Mouse (Mus musculus) megakaryocyte-erythroid progenitor cell, adult 5-6 weeks (primary cell): ENCODE results near the gene Wnt1. TPM values are rescaled to one million over a fixed set of nuclear protein-coding genes. Genes with fewer than 3 reads are reported as not detected.

Experiments
- ATAC-seq: replicated peaks from 2 replicates; pipeline ENCODE4 v1.8.0; 2016; ENCODE audit warnings: mild to moderate bottlenecking, inconsistent platforms; ENCODE audit not compliant: severe bottlenecking, poor library complexity, low FRiP score, low TSS enrichment
- total RNA-seq, 2 experiments: library from RNA; stranded (forward) in 1 of 2; stranded (reverse) in 1 of 2; fragments of 200-1000, 215-1000 nt in 1 of 2; fragments of >200 nt in 1 of 2; fragmentation: Nextera tagmentation in 1 of 2; gene quantifications; 2 replicates each; pipeline ENCODE4 v1.2.3; 2014 to 2017

Wnt1 gene
- total RNA-seq, 2 experiments from 2014 or later, result not detected

DNA sequence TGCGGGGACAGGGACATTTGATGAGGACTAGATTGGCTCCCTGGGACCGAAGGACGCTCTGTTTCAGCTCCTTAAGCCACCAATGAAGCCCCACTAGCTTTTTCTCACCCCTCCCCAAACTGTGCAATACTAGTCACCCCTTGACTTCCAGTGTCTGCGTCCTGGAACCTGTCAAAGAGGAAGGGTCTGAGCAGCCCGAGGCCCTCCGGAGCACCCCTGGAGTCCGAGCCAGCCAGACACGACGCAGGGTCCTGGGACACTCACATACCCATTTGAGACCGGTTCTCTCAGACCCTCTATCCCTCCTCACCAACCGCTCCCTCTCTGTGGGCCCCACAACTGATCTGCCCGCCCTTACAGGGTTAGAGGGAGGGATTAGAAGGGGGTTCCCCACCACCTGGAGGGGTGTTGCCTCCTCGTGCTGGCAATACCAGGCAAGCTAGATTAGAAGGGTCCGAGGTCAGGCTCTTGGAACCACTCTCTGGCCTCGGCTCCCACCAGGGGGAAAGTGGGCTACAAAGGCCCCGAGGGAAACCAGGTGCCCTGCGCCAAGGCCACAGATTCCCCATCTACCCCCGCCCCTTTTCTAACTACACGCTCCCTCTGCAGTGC lies 12.5 kb upstream of the Wnt1 start:
- no peak for ATAC-seq

- no peak for ATAC-seq
These were observed 11.9 kb upstream of the Wnt1 start, which contains the start of gene Wnt10b for GRCm38 (mm10) chr15:98777762-98778161. Gene Wnt10b (minus strand): TSS chr15:98778150.

DNA sequence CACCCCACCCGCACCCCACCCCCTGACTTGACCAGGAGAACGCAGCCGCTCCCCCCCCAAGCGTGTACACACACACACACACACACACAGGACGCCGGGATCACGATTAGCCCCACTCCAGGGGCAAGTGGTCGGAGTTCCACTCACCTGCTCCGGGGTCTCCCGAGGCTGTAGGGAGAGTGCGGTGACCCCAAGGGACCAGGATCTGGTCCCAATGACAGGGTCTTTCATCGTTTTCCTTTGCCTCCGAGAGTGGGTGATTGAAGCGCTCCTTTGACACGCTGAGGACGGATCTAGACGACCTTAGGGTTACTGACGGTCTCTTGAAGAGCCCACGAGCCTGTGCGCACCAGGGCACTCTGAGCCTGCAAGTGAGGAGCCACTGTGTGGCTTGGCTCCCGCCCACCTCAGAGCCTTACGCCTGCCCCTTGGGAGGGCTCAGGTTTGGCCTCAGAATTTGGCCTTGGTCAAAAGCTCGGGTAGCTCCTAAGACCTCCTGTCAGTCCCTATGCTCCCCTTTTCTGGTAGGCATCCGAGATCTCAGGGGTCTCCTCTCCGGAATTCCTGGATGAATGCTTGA lies 11.4 kb upstream of the Wnt1 start:
- no peak; the same call in 1 of the 2 replicates for ATAC-seq

DNA sequence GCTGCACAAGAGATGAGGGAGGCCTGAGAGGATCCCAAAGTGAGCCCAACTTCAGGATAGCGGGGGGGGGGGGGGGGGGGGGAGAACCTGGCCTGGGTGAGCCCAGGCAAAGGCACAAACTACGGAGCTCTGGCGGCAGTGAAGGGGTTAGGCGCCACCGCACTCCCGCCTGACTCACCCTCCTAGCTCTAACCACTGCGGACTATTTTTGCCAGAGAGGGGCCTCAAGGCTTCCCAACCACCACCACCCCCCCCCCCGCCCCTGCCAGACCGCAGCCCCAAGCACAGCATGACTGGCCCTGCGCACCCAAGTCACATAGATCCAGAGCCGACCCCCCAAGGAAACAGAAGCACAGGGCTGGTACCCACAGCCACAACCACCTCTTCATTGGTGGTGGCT lies 10.9 kb upstream of the Wnt1 start:
- ATAC-seq, result no peak

DNA sequence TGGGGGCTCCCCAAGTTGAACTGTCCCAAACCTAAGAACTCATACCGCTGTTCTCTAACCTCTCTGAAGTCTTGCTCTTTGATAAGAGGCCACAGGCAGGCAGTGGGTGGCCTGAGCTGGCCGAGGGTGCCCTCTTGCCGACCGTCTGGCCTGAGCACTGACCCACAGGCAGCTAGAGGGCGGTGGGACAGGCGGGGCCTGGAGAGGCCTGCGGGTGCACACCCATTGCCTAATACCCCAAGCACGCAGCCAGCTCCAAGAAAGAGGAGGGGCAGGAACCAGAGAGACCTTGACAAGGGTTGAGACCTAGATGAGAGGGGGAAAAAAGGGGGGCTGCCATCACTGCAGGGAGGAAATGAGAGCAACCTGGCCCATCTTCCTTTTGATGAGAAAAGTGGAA lies 9.6 kb upstream of the Wnt1 start:
- ATAC-seq, result no peak

- no peak for ATAC-seq
These were observed 9.1 kb upstream of the Wnt1 start for GRCm38 (mm10) chr15:98780573-98780972.

DNA sequence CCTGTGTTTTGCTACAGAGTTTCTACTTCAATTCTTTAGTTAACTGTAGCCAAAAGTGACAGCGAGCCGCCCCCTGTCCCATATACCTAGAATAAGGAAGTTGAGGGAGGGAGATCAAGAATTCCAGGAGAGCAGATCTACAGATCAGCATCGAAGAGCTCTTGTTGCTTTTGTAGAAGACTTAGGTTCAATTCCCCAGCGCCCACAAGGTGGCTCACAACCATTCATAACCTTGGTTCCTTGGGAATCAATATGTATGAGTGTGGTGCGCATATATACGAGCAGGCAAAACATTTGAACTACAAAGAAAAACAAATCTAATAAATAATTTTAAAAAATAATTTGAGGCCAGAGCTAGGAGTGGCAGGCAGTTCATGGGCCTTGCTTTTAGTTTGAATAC lies 8.5 kb upstream of the Wnt1 start:
- no peak for ATAC-seq

DNA sequence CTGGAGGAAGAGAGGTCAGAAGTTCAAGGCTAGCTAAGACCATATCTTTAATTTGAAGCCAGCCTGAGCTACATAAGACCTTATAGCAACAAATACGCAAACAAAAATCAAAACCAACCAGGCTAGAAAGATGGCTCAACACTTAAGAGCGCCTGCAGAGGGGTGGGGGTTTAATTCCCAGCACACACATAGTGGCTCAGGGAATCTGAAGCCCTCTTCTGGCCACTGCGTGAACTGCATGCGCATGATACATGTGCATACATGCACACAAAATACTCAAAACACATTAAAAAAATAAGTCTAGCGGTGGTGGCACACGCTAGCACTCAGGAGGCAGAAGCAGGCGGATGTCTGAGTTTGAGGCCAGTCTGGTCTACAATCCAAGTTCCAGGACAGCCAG lies 3.9 kb upstream of the Wnt1 start:
- ATAC-seq, result 0 out of 2 replicates have a peak, but pooled peaks have one; percentile 50

GRCm38 (mm10) chr15:98787930-98788329 lies 1.7 kb upstream of the Wnt1 start:
- no peak for ATAC-seq

GRCm38 (mm10) chr15:98788972-98789660 lies 541 bp upstream of the Wnt1 start:
- ATAC-seq, result no peak

DNA sequence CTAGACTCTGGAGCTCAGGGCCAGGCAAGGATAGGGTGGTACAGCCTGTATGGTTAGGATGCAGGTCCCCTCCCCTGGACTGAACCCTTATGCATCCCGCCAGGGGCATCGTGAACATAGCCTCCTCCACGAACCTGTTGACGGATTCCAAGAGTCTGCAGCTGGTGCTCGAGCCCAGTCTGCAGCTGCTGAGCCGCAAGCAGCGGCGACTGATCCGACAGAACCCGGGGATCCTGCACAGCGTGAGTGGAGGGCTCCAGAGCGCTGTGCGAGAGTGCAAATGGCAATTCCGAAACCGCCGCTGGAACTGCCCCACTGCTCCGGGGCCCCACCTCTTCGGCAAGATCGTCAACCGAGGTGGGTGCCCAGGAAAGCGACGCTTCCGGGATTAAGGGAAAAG lies 1.1 kb downstream of the Wnt1 start:
- no peak for ATAC-seq

DNA sequence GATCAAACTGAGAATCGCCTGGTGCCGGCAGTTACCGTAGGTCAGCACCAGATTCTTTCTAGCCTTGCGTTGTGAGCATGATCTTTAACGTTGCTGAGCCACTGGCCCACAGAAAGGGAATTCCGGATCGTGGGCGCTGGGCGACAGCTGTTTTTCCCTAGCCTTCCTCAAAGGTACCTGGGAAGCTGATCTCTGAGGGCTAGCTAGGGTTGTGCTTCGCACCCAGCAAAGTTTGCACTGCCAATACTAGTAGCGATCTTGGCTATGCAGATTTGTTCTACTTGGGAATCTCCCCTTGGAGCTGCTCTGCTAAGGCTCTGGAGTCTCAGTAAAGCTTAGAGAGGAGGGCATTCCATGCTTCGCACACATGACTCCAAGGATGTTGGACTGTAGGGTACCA lies 1.6 kb downstream of the Wnt1 start:
- ATAC-seq, result no peak

DNA sequence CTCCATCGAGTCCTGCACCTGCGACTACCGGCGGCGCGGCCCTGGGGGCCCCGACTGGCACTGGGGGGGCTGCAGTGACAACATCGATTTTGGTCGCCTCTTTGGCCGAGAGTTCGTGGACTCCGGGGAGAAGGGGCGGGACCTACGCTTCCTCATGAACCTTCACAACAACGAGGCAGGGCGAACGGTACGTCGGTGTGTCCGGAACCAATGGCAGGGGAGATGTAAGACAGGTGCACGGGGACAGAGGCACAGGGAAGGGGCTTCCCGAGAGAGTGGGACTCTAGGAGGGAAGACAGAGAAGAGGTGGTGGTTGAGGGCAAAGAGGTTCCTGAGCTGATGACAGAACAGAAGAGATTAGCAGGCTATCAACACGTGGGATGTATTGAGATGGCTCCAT lies 2.1 kb downstream of the Wnt1 start:
- no peak for ATAC-seq

DNA sequence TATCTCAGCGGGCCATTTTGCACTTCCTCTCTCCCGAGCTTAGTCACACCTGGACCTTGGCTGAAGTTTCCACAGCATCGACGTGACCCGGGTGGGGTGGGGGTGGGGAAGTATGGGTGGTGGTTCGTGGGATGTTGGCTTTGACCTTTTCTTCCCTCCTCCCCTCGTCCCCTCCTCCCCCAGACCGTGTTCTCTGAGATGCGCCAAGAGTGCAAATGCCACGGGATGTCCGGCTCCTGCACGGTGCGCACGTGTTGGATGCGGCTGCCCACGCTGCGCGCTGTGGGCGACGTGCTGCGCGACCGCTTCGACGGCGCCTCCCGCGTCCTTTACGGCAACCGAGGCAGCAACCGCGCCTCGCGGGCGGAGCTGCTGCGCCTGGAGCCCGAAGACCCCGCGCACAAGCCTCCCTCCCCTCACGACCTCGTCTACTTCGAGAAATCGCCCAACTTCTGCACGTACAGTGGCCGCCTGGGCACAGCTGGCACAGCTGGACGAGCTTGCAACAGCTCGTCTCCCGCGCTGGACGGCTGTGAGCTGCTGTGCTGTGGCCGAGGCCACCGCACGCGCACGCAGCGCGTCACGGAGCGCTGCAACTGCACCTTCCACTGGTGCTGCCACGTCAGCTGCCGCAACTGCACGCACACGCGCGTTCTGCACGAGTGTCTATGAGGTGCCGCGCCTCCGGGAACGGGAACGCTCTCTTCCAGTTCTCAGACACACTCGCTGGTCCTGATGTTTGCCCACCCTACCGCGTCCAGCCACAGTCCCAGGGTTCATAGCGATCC lies 2.8 kb downstream of the Wnt1 start:
- ATAC-seq, result no peak

DNA sequence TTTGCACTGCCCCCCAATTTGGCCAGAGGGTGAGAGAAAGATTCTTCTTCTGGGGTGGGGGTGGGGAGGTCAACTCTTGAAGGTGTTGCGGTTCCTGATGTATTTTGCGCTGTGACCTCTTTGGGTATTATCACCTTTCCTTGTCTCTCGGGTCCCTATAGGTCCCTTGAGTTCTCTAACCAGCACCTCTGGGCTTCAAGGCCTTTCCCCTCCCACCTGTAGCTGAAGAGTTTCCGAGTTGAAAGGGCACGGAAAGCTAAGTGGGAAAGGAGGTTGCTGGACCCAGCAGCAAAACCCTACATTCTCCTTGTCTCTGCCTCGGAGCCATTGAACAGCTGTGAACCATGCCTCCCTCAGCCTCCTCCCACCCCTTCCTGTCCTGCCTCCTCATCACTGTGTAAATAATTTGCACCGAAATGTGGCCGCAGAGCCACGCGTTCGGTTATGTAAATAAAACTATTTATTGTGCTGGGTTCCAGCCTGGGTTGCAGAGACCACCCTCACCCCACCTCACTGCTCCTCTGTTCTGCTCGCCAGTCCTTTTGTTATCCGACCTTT lies 3.6 kb downstream of the Wnt1 start:
- ATAC-seq, result no peak

DNA sequence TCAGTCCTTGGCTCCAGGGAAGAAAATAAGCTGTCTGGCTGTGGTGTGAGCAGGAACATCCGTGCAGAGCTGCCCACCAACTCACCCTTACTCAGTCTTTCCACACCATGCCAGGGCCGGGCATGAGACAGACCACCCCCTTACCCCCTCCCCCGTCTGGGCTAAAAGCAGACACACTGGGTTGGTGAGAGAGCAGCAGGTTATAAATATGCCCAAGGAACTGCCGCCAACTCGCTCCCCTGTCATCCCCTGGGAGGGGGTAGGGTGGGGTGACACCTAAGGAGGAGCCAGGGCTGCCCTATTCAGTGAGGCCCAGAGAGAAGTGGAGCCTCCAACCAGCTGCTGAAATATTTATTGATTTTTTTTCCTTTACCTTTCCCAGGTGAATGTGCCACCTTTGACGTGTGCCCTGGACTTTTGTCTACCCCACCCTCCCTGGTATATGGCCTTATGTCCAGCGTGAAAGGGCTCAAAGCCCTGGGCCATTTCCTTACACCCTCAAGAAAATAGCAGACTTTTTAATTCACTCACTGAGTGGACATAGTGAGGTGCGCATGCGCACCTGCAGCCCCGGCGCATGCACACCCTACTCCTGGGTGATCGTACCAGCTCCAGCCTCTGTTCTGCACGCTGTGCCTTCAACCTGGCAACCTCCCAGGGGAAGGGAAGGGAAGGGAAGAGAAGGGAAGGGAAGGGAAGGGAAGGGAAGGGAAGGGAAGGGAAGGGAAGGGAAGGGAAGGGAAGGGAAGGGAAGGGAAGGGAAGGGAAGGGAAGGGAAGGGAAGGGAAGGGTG lies 7.3 kb downstream of the Wnt1 start:
- ATAC-seq, result no peak

DNA sequence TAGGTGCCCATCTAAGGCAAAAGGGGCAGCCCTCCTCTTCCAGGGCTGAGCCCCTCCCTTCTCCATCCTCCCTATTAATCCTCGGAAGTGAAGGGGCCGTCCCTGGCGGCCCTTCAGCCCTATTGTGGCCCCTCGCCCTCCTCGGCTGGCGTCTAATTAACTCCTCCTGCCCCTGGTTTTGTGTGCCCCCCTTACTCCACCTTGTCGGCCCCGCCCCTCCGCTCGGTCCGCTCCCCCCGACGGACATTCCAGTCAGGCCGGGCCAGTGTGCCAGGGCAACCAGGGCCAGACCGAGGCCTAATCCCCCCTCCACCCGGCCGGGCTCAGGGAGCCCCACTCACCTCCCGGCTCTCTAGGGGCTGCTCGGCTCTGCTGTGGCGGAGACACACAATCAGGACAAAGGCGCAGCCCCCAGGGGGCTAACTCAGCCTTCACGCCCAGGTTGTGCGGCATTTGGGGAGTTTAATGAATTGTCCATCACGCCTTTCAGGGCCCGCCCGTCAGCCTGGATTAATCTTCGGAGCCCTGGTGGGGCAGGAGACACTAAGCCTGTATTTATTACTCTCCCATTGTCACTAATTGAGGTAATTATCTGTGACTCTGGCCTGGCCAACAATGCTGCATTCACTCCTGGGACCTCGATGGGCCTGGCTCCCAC lies 8.3 kb downstream of the Wnt1 start:
- ATAC-seq, result no peak

DNA sequence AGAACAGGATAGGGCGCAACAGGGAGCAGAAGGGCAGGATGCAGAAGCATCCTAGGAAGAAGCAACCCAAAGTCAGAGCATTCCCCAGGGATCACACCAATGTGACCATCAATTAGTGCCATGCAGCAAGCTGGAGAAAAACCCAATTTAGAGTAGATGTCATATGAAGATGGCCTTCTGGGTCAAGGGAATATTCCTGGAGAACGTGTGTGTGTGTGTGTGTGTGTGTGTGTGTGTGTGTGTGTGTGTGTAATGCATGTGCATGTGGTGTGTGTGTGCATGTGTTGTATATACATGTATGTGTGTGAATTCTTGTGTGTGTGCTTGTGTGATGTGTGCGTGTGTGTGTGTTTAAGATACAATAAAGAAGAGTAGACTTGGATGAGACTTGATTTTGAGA lies 9.2 kb downstream of the Wnt1 start:
- ATAC-seq, result no peak

GRCm38 (mm10) chr15:98799396-98799795 lies 9.7 kb downstream of the Wnt1 start:
- ATAC-seq, result 0 out of 2 replicates have a peak, but pooled peaks have one; percentile 39
